Mouse (Mus musculus) embryonic fibroblast, embryonic 13.5 days (primary cell): Measurements from ENCODE around the gene Pomt2. TPM values are rescaled to one million over a fixed set of nuclear protein-coding genes. Genes with fewer than 3 reads are reported as not detected.

ENCODE experiments used
- H3K27ac ChIP-seq: 2 replicates; pipeline ENCODE4 v1.5.1; 2012; ENCODE audit warnings: low read length, control low read depth, inconsistent platforms; ENCODE audit not compliant: insufficient read depth
- H3K4me1 ChIP-seq: 2 replicates; pipeline ENCODE4 v1.6.1; 2011; ENCODE audit warnings: low read length; ENCODE audit not compliant: control insufficient read depth, insufficient read depth
- H3K4me3 ChIP-seq: 2 replicates; pipeline ENCODE4 v1.5.1; 2011; ENCODE audit warnings: mild to moderate bottlenecking, control low read depth, low read length; ENCODE audit not compliant: insufficient read depth
- CTCF ChIP-seq: IDR thresholded peaks from 2 replicates; pipeline ENCODE4 v1.5.1; 2011; ENCODE audit warnings: mild to moderate bottlenecking, control low read depth, low read length, moderate library complexity, borderline replicate concordance; ENCODE audit not compliant: insufficient read depth
- POLR2A ChIP-seq: IDR thresholded peaks from 2 replicates; pipeline ENCODE4 v1.6.1; 2011; ENCODE audit warnings: low read depth, mild to moderate bottlenecking, control low read depth, low read length, moderate library complexity
- polyA plus RNA-seq: library from polyadenylated mRNA; stranded (reverse); fragments of >200 nt; gene quantifications from 2 replicates; pipeline ENCODE4 v1.2.4, GENCODE M21; 2011; ENCODE audit warnings: low read depth; ENCODE audit not compliant: missing spikeins, insufficient read length

Pomt2 gene
- polyA plus RNA-seq, 1 experiment: 26.9 TPM

GRCm38 (mm10) chr12:87093249-87093648 is 54.5 kb downstream of the Pomt2 start:
- Histone ChIP-seq H3K27ac (no peak overlapping the region), H3K4me3 (no peak overlapping the region), H3K4me1 (no peaks in the 10 kb centered on the region)
- no peak for TF ChIP-seq CTCF
- no peak for TF ChIP-seq POLR2A

- Histone ChIP-seq H3K27ac (no peak overlapping the region), H3K4me1 (no peaks in the 10 kb centered on the region), H3K4me3 (no peak overlapping the region)
- TF ChIP-seq CTCF (no peak), POLR2A (no peak)
Measured at GRCm38 (mm10) chr12:87091916-87092315, 55.9 kb downstream of the Pomt2 start.

GRCm38 (mm10) chr12:87089701-87090100 is 58.1 kb downstream of the Pomt2 start:
- TF ChIP-seq CTCF (no peak), POLR2A (no peak)
- no peaks in the 10 kb centered on the region for H3K4me1 ChIP-seq
- H3K27ac ChIP-seq: no peak overlapping the region
- no peak overlapping the region for H3K4me3 ChIP-seq

GRCm38 (mm10) chr12:87089255-87089654 is 58.5 kb downstream of the Pomt2 start:
- TF ChIP-seq POLR2A (no peak), CTCF (no peak)
- Histone ChIP-seq H3K4me1 (no peaks in the 10 kb centered on the region), H3K4me3 (no peak overlapping the region), H3K27ac (no peak overlapping the region)

- Histone ChIP-seq H3K4me1 (no peaks in the 10 kb centered on the region), H3K4me3 (no peak overlapping the region), H3K27ac (no peak overlapping the region)
- TF ChIP-seq POLR2A (no peak), CTCF (no peak)
Measured at GRCm38 (mm10) chr12:87088331-87088730, 59.4 kb downstream of the Pomt2 start.

DNA sequence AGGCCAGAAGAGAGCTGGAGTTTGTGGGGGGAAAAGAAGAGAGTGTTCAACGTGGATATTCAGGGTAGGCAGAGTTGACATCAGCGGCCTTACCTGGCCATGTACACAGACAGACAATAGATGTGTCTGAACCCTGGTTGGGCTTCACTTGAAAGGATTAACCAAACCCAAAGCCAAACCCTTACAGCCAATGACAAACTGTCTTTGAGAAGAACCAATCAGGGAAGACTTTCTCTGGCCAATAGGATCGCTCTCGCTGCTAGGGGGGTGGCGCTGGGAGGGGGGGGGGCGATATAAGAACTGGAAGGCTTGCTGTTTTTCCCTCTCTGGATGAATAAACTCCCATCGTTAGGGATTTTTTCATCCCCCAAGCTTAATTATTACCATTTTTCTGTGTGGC is 60.5 kb downstream of the Pomt2 start:
- H3K27ac ChIP-seq: no peak overlapping the region
- H3K4me1 ChIP-seq: no peaks in the 10 kb centered on the region
- no peak for TF ChIP-seq CTCF
- TF ChIP-seq POLR2A: no peak
- no peak overlapping the region for H3K4me3 ChIP-seq

DNA sequence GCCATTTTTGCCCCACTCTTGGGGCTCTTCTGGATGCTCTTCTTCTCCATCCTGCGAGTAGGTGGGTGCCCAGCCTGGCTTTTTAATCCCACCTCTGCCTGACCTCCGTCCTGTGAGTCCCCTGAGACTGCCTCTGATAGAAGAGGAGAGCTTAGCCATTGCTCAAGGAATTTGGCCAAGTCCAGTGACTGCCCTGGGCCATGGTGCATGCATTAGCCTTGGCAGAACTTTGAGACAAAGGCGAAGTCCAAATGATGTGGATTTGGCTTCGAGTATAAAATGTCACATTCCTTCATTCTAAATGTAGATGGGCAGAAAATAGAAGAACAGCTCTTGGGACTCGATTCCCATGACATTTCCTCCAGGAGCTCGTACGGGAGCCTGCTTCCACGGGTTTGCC is 65.0 kb downstream of the Pomt2 start:
- no peak overlapping the region for H3K27ac ChIP-seq
- H3K4me1 ChIP-seq: no peaks in the 10 kb centered on the region
- no peak overlapping the region for H3K4me3 ChIP-seq
- TF ChIP-seq POLR2A: no peak
- no peak for TF ChIP-seq CTCF

GRCm38 (mm10) chr12:87076610-87077009 is 71.2 kb downstream of the Pomt2 start:
- Histone ChIP-seq H3K4me1 (no peaks in the 10 kb centered on the region), H3K4me3 (no peak overlapping the region), H3K27ac (no peak overlapping the region)
- TF ChIP-seq POLR2A (no peak), CTCF (no peak)

DNA sequence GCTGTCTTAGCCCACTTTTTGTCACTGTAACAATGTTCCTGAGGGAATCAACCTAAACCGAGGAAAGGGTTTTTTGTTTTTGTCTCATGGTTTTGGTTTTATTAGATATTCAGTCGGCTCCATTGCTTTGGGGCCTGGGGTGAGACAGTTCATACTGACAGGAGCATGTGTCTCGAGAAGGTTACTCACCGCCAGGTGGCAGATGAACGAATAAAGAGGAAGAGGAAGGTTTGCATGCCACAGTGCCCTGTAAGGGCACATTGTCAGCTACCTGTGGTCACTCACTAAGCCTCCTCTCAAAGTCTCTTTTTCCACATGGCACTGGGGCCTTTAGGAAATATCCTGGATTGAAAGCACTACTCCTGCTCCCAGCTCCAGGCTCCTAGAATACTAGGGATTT is 77.2 kb downstream of the Pomt2 start:
- TF ChIP-seq CTCF (no peak), POLR2A (no peak)

GRCm38 (mm10) chr12:87066429-87066828 is 81.3 kb downstream of the Pomt2 start:
- TF ChIP-seq CTCF: no peak
- no peak for TF ChIP-seq POLR2A
- H3K4me3 ChIP-seq: no peak overlapping the region
- no peaks in the 10 kb centered on the region for H3K4me1 ChIP-seq
- no peak overlapping the region for H3K27ac ChIP-seq

More for the DNA sequence above, 77.2 kb downstream of the Pomt2 start:
- no peaks in the 10 kb centered on the region for H3K4me1 ChIP-seq
- H3K27ac ChIP-seq: no peak overlapping the region
- no peak overlapping the region for H3K4me3 ChIP-seq

GRCm38 (mm10) chr12:87065446-87065845 is 82.3 kb downstream of the Pomt2 start:
- no peaks in the 10 kb centered on the region for H3K4me1 ChIP-seq
- H3K27ac ChIP-seq: no peak overlapping the region
- no peak overlapping the region for H3K4me3 ChIP-seq
- TF ChIP-seq CTCF: no peak
- no peak for TF ChIP-seq POLR2A

DNA sequence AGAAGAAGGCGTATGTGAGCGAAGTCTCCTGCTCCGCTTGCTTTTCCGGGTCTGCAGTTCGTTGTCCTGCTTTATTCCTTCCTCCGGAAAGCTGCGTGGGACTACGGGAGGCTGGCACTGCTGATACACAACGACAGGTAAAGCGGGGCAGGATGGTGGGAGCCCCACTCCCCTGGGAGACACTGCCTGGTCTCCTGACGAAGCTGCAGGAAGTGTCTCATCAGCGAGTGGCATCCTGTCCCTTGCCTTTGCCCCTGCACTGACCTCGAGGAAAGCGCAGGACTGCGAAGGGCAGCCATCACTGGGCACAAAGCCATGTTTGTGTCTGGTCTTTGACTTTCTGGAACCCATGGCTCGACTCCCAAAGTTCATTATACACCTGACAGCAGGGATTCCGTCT is 90.7 kb downstream of the Pomt2 start:
- Histone ChIP-seq H3K4me1 (no peaks in the 10 kb centered on the region), H3K27ac (no peak overlapping the region), H3K4me3 (no peak overlapping the region)
- TF ChIP-seq CTCF (no peak), POLR2A (no peak)

Other genes starting within 250 kb of the Pomt2 start
- gene Cipc, start 200.9 kb downstream of the Pomt2 start, polyA plus RNA-seq: 25.1 and 30.6 TPM in 2 replicates
- gene Zdhhc22, start 157.5 kb downstream of the Pomt2 start, polyA plus RNA-seq: not detected in 2 replicates
- not detected in 2 replicates for gene Tmem63c, start 126.6 kb downstream of the Pomt2 start, polyA plus RNA-seq
- not detected in 2 replicates for gene Ngb, start 45.4 kb downstream of the Pomt2 start, polyA plus RNA-seq
- gene Gstz1, start 803 bp downstream of the Pomt2 start, polyA plus RNA-seq: 41.1 and 46.9 TPM in 2 replicates
- gene Samd15, start 51.8 kb upstream of the Pomt2 start, polyA plus RNA-seq: 1.2 and 1.5 TPM in 2 replicates
- gene Tmed8, start 52.5 kb upstream of the Pomt2 start, polyA plus RNA-seq: 12.0 and 12.6 TPM in 2 replicates
- not detected in 2 replicates for gene Noxred1, start 90.8 kb upstream of the Pomt2 start, polyA plus RNA-seq
- 29.3 and 30.4 TPM in 2 replicates for gene Vipas39, start 118.3 kb upstream of the Pomt2 start, polyA plus RNA-seq
- 112 and 116 TPM in 2 replicates for gene Ahsa1, start 118.5 kb upstream of the Pomt2 start, polyA plus RNA-seq
- gene Ism2, start 151.7 kb upstream of the Pomt2 start, polyA plus RNA-seq: 0.21 and 0.23 TPM in 2 replicates
- gene Sptlc2, start 240.4 kb upstream of the Pomt2 start, polyA plus RNA-seq: 125 and 133 TPM in 2 replicates